In genomic region chr16:13430940-13431339, GRCm38 (mm10) we compare ENCODE assay signal across 11 mouse cellular contexts.
"Had no signal": no experiment of that assay in that cellular context is flagged by ENCODE, and none has a peak within 500 bp of the region (broad histone marks: within the 10 kb centered on the region; RNA-seq: fewer than 3 reads in every experiment).

No protein-coding gene starts in this region.

- H3K4me3 ChIP-seq: layer of hippocampus, adult 2 months; limb, embryonic 13.5 days; midbrain, embryonic 13.5 days had no signal

- DNase-seq: kidney, adult 11 months; kidney, adult 9 months; kidney, postnatal 4 days; left cerebral cortex, postnatal 4 days; lung, adult 18-20 months; right cerebral cortex, postnatal 14 days; thymus, postnatal 14 days had no signal

- H3K27ac ChIP-seq: kidney, postnatal 0 days; layer of hippocampus, adult 2 months; limb, embryonic 13.5 days; midbrain, embryonic 13.5 days had no signal

- H3K36me3 ChIP-seq: limb, embryonic 13.5 days; midbrain, embryonic 13.5 days had no signal

- H3K9me3 ChIP-seq: limb, embryonic 13.5 days; midbrain, embryonic 13.5 days had no signal

- H3K4me2 ChIP-seq: limb, embryonic 13.5 days; midbrain, embryonic 13.5 days had no signal

- ATAC-seq: midbrain, embryonic 13.5 days had no signal

- H3K4me1 ChIP-seq: limb, embryonic 13.5 days; midbrain, embryonic 13.5 days had no signal

- H3K27me3 ChIP-seq: limb, embryonic 13.5 days; midbrain, embryonic 13.5 days had no signal

- H3K9ac ChIP-seq: limb, embryonic 13.5 days; midbrain, embryonic 13.5 days had no signal
